26 mouse cellular contexts compared by ENCODE assay signal in the genomic region with DNA sequence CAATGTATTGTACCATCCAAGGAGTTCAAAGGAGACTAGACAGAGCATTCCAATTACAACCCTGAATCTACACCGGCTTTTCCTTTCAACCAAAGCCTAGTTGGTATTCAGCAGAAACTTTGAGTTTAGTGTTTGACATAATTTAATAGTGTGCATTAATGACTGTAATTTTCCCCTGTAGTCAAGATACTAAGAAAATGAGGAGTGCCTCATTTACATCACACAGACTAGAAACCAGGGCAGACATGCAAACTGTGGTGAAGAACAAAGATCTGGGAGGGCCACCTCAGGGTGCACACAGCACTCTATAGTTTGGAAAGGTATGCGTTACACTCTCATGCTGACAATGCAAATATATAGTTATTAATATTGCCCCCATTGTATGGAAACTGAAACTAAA.
"Had no signal": no experiment of that assay in that cellular context is flagged by ENCODE, and none has a peak within 500 bp of the region (broad histone marks: within the 10 kb centered on the region; RNA-seq: fewer than 3 reads in every experiment).

No protein-coding gene starts in this region.

- H3K27ac ChIP-seq: heart, adult 2 months; heart, embryonic 13.5 days; heart, embryonic 15.5 days; hindbrain, embryonic 13.5 days; hindbrain, embryonic 15.5 days; hindbrain, postnatal 0 days; layer of hippocampus, adult 2 months; limb, embryonic 10.5 days; limb, embryonic 12.5 days; liver, embryonic 13.5 days; liver, embryonic 15.5 days had no signal

- H3K4me1 ChIP-seq: heart, embryonic 15.5 days; hindbrain, embryonic 13.5 days; hindbrain, embryonic 15.5 days; limb, embryonic 10.5 days; limb, embryonic 12.5 days; liver, embryonic 13.5 days; liver, embryonic 15.5 days had no signal

- H3K9me3 ChIP-seq: heart, embryonic 13.5 days; heart, embryonic 15.5 days; hindbrain, embryonic 13.5 days; hindbrain, embryonic 15.5 days; limb, embryonic 10.5 days; limb, embryonic 12.5 days; liver, embryonic 13.5 days; liver, embryonic 15.5 days had no signal

- H3K36me3 ChIP-seq: heart, embryonic 13.5 days; heart, embryonic 15.5 days; hindbrain, embryonic 13.5 days; hindbrain, embryonic 15.5 days; limb, embryonic 10.5 days; limb, embryonic 12.5 days; liver, embryonic 13.5 days; liver, embryonic 15.5 days had no signal

- H3K27me3 ChIP-seq: heart, embryonic 13.5 days; heart, embryonic 15.5 days; hindbrain, embryonic 13.5 days; hindbrain, embryonic 15.5 days; limb, embryonic 12.5 days; liver, embryonic 13.5 days; liver, embryonic 15.5 days had no signal

- H3K4me2 ChIP-seq: heart, embryonic 11.5 days; heart, embryonic 13.5 days; heart, embryonic 15.5 days; hindbrain, embryonic 13.5 days; hindbrain, embryonic 15.5 days; limb, embryonic 12.5 days; liver, embryonic 11.5 days; liver, embryonic 13.5 days; liver, embryonic 15.5 days had no signal

- H3K4me3 ChIP-seq: heart, adult 2 months; heart, embryonic 13.5 days; heart, embryonic 15.5 days; hindbrain, embryonic 13.5 days; hindbrain, embryonic 15.5 days; layer of hippocampus, adult 2 months; limb, embryonic 10.5 days; limb, embryonic 12.5 days; liver, embryonic 13.5 days; liver, embryonic 15.5 days had no signal

- H3K9ac ChIP-seq: heart, embryonic 13.5 days; heart, embryonic 15.5 days; hindbrain, embryonic 13.5 days; hindbrain, embryonic 15.5 days; limb, embryonic 12.5 days; liver, embryonic 13.5 days; liver, embryonic 15.5 days; liver, postnatal 0 days had no signal

- ATAC-seq: hindbrain, postnatal 0 days; intestine, embryonic 16.5 days; liver, postnatal 0 days had no signal

- DNase-seq: gastrocnemius, postnatal 14 days; gastrocnemius, postnatal 36 days; heart, adult 2 months; heart, postnatal 14 days; heart, postnatal 36 days; kidney, adult 11 months; kidney, adult 2 months; kidney, adult 9 months; kidney, postnatal 10 days; kidney, postnatal 25 days; kidney, postnatal 4 days; liver; liver, embryonic 13.5 days; liver, postnatal 0 days had no signal
